Mouse (Mus musculus) brown adipose tissue, adult 24 weeks (tissue): ENCODE data around the gene Prr13. TPM values are rescaled to one million over a fixed set of nuclear protein-coding genes. Genes with fewer than 3 reads are reported as not detected.

Experiments used
- H3K27ac ChIP-seq: fragments of 200-500 bp; replicated peaks from 2 replicates; pipeline ENCODE4 v1.5.1; 2012; ENCODE audit warnings: low read depth, mild to moderate bottlenecking, low read length
- H3K4me1 ChIP-seq: fragments of 200-500 bp; 2 replicates; pipeline ENCODE4 v1.6.1; 2012; ENCODE audit warnings: low read length, mixed read lengths; ENCODE audit not compliant: control insufficient read depth, insufficient read depth, insufficient read length
- H3K4me3 ChIP-seq: fragments of 200-500 bp; 2 replicates; pipeline ENCODE4 v1.5.1; 2012; ENCODE audit warnings: low read depth, mild to moderate bottlenecking, low read length, moderate library complexity; ENCODE audit not compliant: insufficient read depth
- polyA plus RNA-seq: library from polyadenylated mRNA; stranded (reverse); fragments of >200 nt; gene quantifications from 2 replicates; pipeline ENCODE4 v1.2.4, GENCODE M21; 2012; ENCODE audit not compliant: missing spikeins, insufficient read depth, insufficient read length

Prr13 gene
- polyA plus RNA-seq, 1 experiment = 54.7 TPM

- Histone ChIP-seq H3K27ac (no peak overlapping the region), H3K4me1 (peaks cover 3% of the 10 kb centered on the region), H3K4me3 (peak overlapping the region; percentile 34)
Measured at GRCm38 (mm10) chr15:102450928-102451327, 7.9 kb upstream of the Prr13 start.

- Histone ChIP-seq H3K27ac (no peak overlapping the region), H3K4me1 (peaks cover 3% of the 10 kb centered on the region), H3K4me3 (no peak overlapping the region)
Measured at GRCm38 (mm10) chr15:102451666-102452430, 7.0 kb upstream of the Prr13 start.

GRCm38 (mm10) chr15:102455993-102456392 is 2.8 kb upstream of the Prr13 start:
- Histone ChIP-seq H3K4me1 (peaks cover 10% of the 10 kb centered on the region), H3K27ac (no peak overlapping the region), H3K4me3 (no peak overlapping the region)

- H3K27ac ChIP-seq = peak overlapping the region; percentile 76
- H3K4me1 ChIP-seq = peaks cover 9% of the 10 kb centered on the region
- H3K4me3 ChIP-seq = peak overlapping the region; percentile 57; the same call in 1 of the 2 replicates
Measured at GRCm38 (mm10) chr15:102458050-102458736, 635 bp upstream of the Prr13 start.

GRCm38 (mm10) chr15:102459381-102459780 is 553 bp downstream of the Prr13 start:
- Histone ChIP-seq H3K4me1 (peaks cover 9% of the 10 kb centered on the region), H3K27ac (peak overlapping the region; percentile 70), H3K4me3 (peak overlapping the region; percentile 57)

GRCm38 (mm10) chr15:102459847-102460246 is 1.0 kb downstream of the Prr13 start:
- peaks cover 9% of the 10 kb centered on the region for H3K4me1 ChIP-seq
- H3K27ac ChIP-seq = peak overlapping the region; percentile 70
- peak overlapping the region; percentile 57 for H3K4me3 ChIP-seq

GRCm38 (mm10) chr15:102460409-102460808 is 1.6 kb downstream of the Prr13 start:
- H3K4me3 ChIP-seq = peak overlapping the region; percentile 57
- peak overlapping the region; percentile 70 for H3K27ac ChIP-seq
- peaks cover 9% of the 10 kb centered on the region for H3K4me1 ChIP-seq

- Histone ChIP-seq H3K4me3 (peak overlapping the region; percentile 57), H3K4me1 (peaks cover 9% of the 10 kb centered on the region), H3K27ac (peak overlapping the region; percentile 70)
Measured at GRCm38 (mm10) chr15:102460971-102461370, 2.1 kb downstream of the Prr13 start.

- peak overlapping the region; percentile 70 for H3K27ac ChIP-seq
- peaks cover 9% of the 10 kb centered on the region for H3K4me1 ChIP-seq
Measured at GRCm38 (mm10) chr15:102461430-102462075, 2.7 kb downstream of the Prr13 start.

GRCm38 (mm10) chr15:102463666-102464065 is 4.8 kb downstream of the Prr13 start:
- Histone ChIP-seq H3K4me3 (no peak overlapping the region), H3K4me1 (peaks cover 9% of the 10 kb centered on the region), H3K27ac (no peak overlapping the region)

More at GRCm38 (mm10) chr15:102461430-102462075, 2.7 kb downstream of the Prr13 start:
- H3K4me3 ChIP-seq = peak overlapping the region; percentile 57; the same call in 1 of the 2 replicates

- no peak overlapping the region for H3K4me3 ChIP-seq
- no peaks in the 10 kb centered on the region for H3K4me1 ChIP-seq
- H3K27ac ChIP-seq = no peak overlapping the region
Measured at GRCm38 (mm10) chr15:102468675-102469370, 10.0 kb downstream of the Prr13 start.

GRCm38 (mm10) chr15:102470183-102470604 is 11.4 kb downstream of the Prr13 start, which contains the start of gene Pcbp2:
Gene Pcbp2, plus strand, starts transcription at chr15:102470539.
- Histone ChIP-seq H3K4me3 (peak within 1 kb of the TSS; percentile 99), H3K27ac (peak within 1 kb of the TSS; percentile 95), H3K4me1 (no peaks in the 10 kb centered on the region)

GRCm38 (mm10) chr15:102470605-102471294 is 11.9 kb downstream of the Prr13 start:
- peak overlapping the region; percentile 95 for H3K27ac ChIP-seq
- H3K4me3 ChIP-seq = peak overlapping the region; percentile 99
- H3K4me1 ChIP-seq = no peaks in the 10 kb centered on the region

- H3K4me1 ChIP-seq = no peaks in the 10 kb centered on the region
- H3K27ac ChIP-seq = no peak overlapping the region
- peak overlapping the region; percentile 99 for H3K4me3 ChIP-seq
Measured at GRCm38 (mm10) chr15:102471295-102471645, 12.4 kb downstream of the Prr13 start.
